Mouse (Mus musculus) forebrain, embryonic 14.5 days (tissue): ENCODE results near the gene Gmfb. TPM values are rescaled to one million over a fixed set of nuclear protein-coding genes. Genes with fewer than 3 reads are reported as not detected.

Experiments
- ATAC-seq: fragments of 200-750 bp; cut with Nextera tagmentation; 2 replicates; pipeline ENCODE4 v1.8.0; 2017; ENCODE audit warnings: mild to moderate bottlenecking, moderate library complexity
- DNase-seq: peaks from one replicate; pipeline ENCODE4 v3.0.0-alpha.2; 2015; ENCODE audit warnings: low spot score
- H3K27ac ChIP-seq: fragments of 300-500 bp; sonication (generic); 2 replicates; pipeline ENCODE4 v1.5.1; 2014; ENCODE audit warnings: low read depth, mild to moderate bottlenecking, control low read depth, low read length, moderate library complexity
- H3K27me3 ChIP-seq: fragments of 300-500 bp; sonication (generic); replicated peaks from 2 replicates; pipeline ENCODE4 v1.6.1; 2014; ENCODE audit warnings: low read length, control low read depth, mixed read lengths; ENCODE audit not compliant: control insufficient read depth, insufficient read depth
- H3K36me3 ChIP-seq: fragments of 300-500 bp; sonication (generic); 2 replicates; pipeline ENCODE4 v1.6.1; 2014; ENCODE audit warnings: low read length, control low read depth; ENCODE audit not compliant: control insufficient read depth, insufficient read depth
- H3K4me1 ChIP-seq: fragments of 300-500 bp; sonication (generic); 2 replicates; pipeline ENCODE4 v1.6.1; 2014; ENCODE audit warnings: antibody characterized with exemption, low read length, control low read depth; ENCODE audit not compliant: control insufficient read depth, insufficient read depth
- H3K4me2 ChIP-seq: fragments of 300-500 bp; sonication (generic); 2 replicates; pipeline ENCODE4 v1.6.1; 2014; ENCODE audit warnings: mild to moderate bottlenecking, control low read depth, low read length
- H3K4me3 ChIP-seq: fragments of 300-500 bp; sonication (generic); 2 replicates; pipeline ENCODE4 v1.5.1; 2014; ENCODE audit warnings: low read depth, low read length, control low read depth
- H3K9ac ChIP-seq: fragments of 300-500 bp; sonication (generic); 2 replicates; pipeline ENCODE4 v1.6.1; 2014; ENCODE audit warnings: mild to moderate bottlenecking, low read length, control low read depth, moderate library complexity
- H3K9me3 ChIP-seq: fragments of 300-500 bp; sonication (generic); replicated peaks from 2 replicates; pipeline ENCODE4 v1.6.1; 2016; ENCODE audit warnings: low read length, control low read depth, mixed read lengths; ENCODE audit not compliant: control insufficient read depth
- WGBS: fragments of 180-500 bp; shearing (Covaris S2); extraction: QIAGEN DNeasy Blood & Tissue Kit; methylation state at CpG from one replicate; pipeline ENCODE4 v1.1.7; 2014; 5-methylcytosine and 5-hydroxymethylcytosine counted together
- polyA plus RNA-seq: library from polyadenylated mRNA; unstranded; fragments of >200 nt; fragmentation: Nextera tagmentation; extraction: Ambion mirVana; gene quantifications from 2 replicates; pipeline ENCODE4 v1.2.1, GENCODE M21; 2014

Gene Gmfb
- polyA plus RNA-seq, 1 experiment from 2014 or later = 107 TPM

GRCm38 (mm10) chr14:46790303-46790702 lies 31.7 kb downstream of the Gmfb start:
- no peaks in the 10 kb centered on the region for H3K36me3 ChIP-seq
- 76% methylated on average over 4 of the region's 4 CpGs for WGBS
- H3K27me3 ChIP-seq = no peaks in the 10 kb centered on the region
- no peak overlapping the region for H3K9ac ChIP-seq
- DNase-seq (no peak), ATAC-seq (no peak)
- no peak overlapping the region for H3K27ac ChIP-seq
- H3K4me1 ChIP-seq = peaks cover 12% of the 10 kb centered on the region; the same call in 1 of the 2 replicates
- H3K4me2 ChIP-seq = no peak overlapping the region
- no peak overlapping the region for H3K4me3 ChIP-seq
- no peaks in the 10 kb centered on the region for H3K9me3 ChIP-seq

GRCm38 (mm10) chr14:46788505-46788901 lies 33.5 kb downstream of the Gmfb start:
- Histone ChIP-seq H3K4me1 (peaks cover 12% of the 10 kb centered on the region; the same call in 1 of the 2 replicates), H3K27me3 (no peaks in the 10 kb centered on the region), H3K36me3 (peaks cover 3% of the 10 kb centered on the region), H3K4me2 (no peak overlapping the region; the same call in 1 of the 2 replicates), H3K9ac (no peak overlapping the region), H3K27ac (no peak overlapping the region), H3K4me3 (peak overlapping the region; percentile 94; the same call in 1 of the 2 replicates), H3K9me3 (no peaks in the 10 kb centered on the region)
- ATAC-seq (0 out of 2 replicates have a peak, but pooled peaks have one; percentile 1), DNase-seq (no peak)
- 28% methylated on average over 8 of the region's 8 CpGs for WGBS

GRCm38 (mm10) chr14:46787787-46788504 lies 34.1 kb downstream of the Gmfb start, which contains the start of gene Cnih1:
TSS of gene Cnih1 (minus strand) at chr14:46788411.
- H3K9ac ChIP-seq = peak within 1 kb of the TSS; percentile 98
- peak within 1 kb of the TSS; percentile 68 for H3K4me2 ChIP-seq
- H3K4me1 ChIP-seq = peaks cover 12% of the 10 kb centered on the region; the same call in 1 of the 2 replicates
- under 1% methylated on average over 74 of the region's 86 CpGs for WGBS
- peak within 1 kb of the TSS; percentile 94 for H3K4me3 ChIP-seq
- peaks cover 9% of the 10 kb centered on the region for H3K36me3 ChIP-seq
- no peaks in the 10 kb centered on the region for H3K9me3 ChIP-seq
- H3K27me3 ChIP-seq = no peaks in the 10 kb centered on the region
- H3K27ac ChIP-seq = peak within 1 kb of the TSS; percentile 98
- DNase-seq (peak; percentile 94), ATAC-seq (peak; percentile 96)

GRCm38 (mm10) chr14:46787454-46787786 lies 34.6 kb downstream of the Gmfb start:
- peak; percentile 0; the same call in 1 of the 2 replicates for ATAC-seq
- 0% methylated on average over 11 of the region's 11 CpGs for WGBS

GRCm38 (mm10) chr14:46785247-46785646 lies 36.8 kb downstream of the Gmfb start:
- no peak overlapping the region for H3K9ac ChIP-seq
- H3K4me2 ChIP-seq = no peak overlapping the region
- no peaks in the 10 kb centered on the region for H3K9me3 ChIP-seq
- no peak overlapping the region for H3K27ac ChIP-seq
- H3K27me3 ChIP-seq = no peaks in the 10 kb centered on the region
- ATAC-seq (no peak), DNase-seq (no peak)
- 91% methylated on average over 5 of the region's 5 CpGs for WGBS
- H3K36me3 ChIP-seq = peaks cover 24% of the 10 kb centered on the region
- H3K4me3 ChIP-seq = no peak overlapping the region
- H3K4me1 ChIP-seq = peaks cover 12% of the 10 kb centered on the region; the same call in 1 of the 2 replicates

More at GRCm38 (mm10) chr14:46787454-46787786, 34.6 kb downstream of the Gmfb start:
- DNase-seq = no peak
- H3K36me3 ChIP-seq = peaks cover 14% of the 10 kb centered on the region
- peaks cover 12% of the 10 kb centered on the region; the same call in 1 of the 2 replicates for H3K4me1 ChIP-seq
- H3K27ac ChIP-seq = peak overlapping the region; percentile 98; the same call in 1 of the 2 replicates
- peak overlapping the region; percentile 68 for H3K4me2 ChIP-seq
- H3K9ac ChIP-seq = peak overlapping the region; percentile 98
- no peaks in the 10 kb centered on the region for H3K9me3 ChIP-seq
- H3K27me3 ChIP-seq = no peaks in the 10 kb centered on the region
- peak overlapping the region; percentile 94 for H3K4me3 ChIP-seq

GRCm38 (mm10) chr14:46783327-46783926 lies 38.6 kb downstream of the Gmfb start:
- ATAC-seq (no peak), DNase-seq (no peak)
- Histone ChIP-seq H3K9me3 (peaks cover 7% of the 10 kb centered on the region; the same call in 1 of the 2 replicates), H3K4me1 (peaks cover 10% of the 10 kb centered on the region; the same call in 1 of the 2 replicates), H3K9ac (no peak overlapping the region), H3K4me3 (no peak overlapping the region), H3K36me3 (peaks cover 42% of the 10 kb centered on the region), H3K27me3 (no peaks in the 10 kb centered on the region), H3K4me2 (no peak overlapping the region), H3K27ac (no peak overlapping the region)
- WGBS = 94% methylated on average over 10 of the region's 10 CpGs

- Histone ChIP-seq H3K4me1 (peaks cover 10% of the 10 kb centered on the region; the same call in 1 of the 2 replicates), H3K4me2 (no peak overlapping the region), H3K4me3 (no peak overlapping the region), H3K27ac (no peak overlapping the region), H3K27me3 (no peaks in the 10 kb centered on the region), H3K36me3 (peaks cover 53% of the 10 kb centered on the region), H3K9ac (no peak overlapping the region), H3K9me3 (peaks cover 7% of the 10 kb centered on the region; the same call in 1 of the 2 replicates)
- WGBS = 81% methylated on average over 8 of the region's 8 CpGs
- ATAC-seq (no peak), DNase-seq (no peak)
Observed at GRCm38 (mm10) chr14:46782187-46782828, 39.7 kb downstream of the Gmfb start.

GRCm38 (mm10) chr14:46781086-46781485 lies 41.0 kb downstream of the Gmfb start:
- no peak overlapping the region for H3K27ac ChIP-seq
- H3K4me2 ChIP-seq = no peak overlapping the region
- ATAC-seq (no peak), DNase-seq (no peak)
- peaks cover 2% of the 10 kb centered on the region; the same call in 1 of the 2 replicates for H3K4me1 ChIP-seq
- H3K36me3 ChIP-seq = peaks cover 63% of the 10 kb centered on the region
- H3K4me3 ChIP-seq = no peak overlapping the region
- H3K27me3 ChIP-seq = no peaks in the 10 kb centered on the region
- peaks cover 7% of the 10 kb centered on the region; the same call in 1 of the 2 replicates for H3K9me3 ChIP-seq
- no peak overlapping the region for H3K9ac ChIP-seq
- 96% methylated on average over 7 of the region's 7 CpGs for WGBS
